Mouse (Mus musculus) layer of hippocampus, adult 8-10 months (tissue): Measurements from ENCODE around the gene Nemf. TPM values are rescaled to one million over a fixed set of nuclear protein-coding genes. Genes with fewer than 3 reads are reported as not detected.
A peak's percentile ranks its signal among the peaks of the same experiment; 100 is the strongest.
"Not testable (repeated sequence)": the region's sequence is repeated elsewhere in the genome, so short reads cannot be mapped to it uniquely, and the experiment has no call there.

Source experiments
- DNase-seq, 2 experiments: peaks; one replicate each; pipeline ENCODE4 v3.0.0; 2022; ENCODE audit warnings: low spot score in 2 of 2
- total RNA-seq, 4 experiments: library from RNA; stranded (reverse); gene quantifications; 2 replicates each; pipeline ENCODE4 v1.2.4; 2022

Gene Nemf
- 10 to 100 TPM; 47.0 to 54.0 (median 50.5) TPM for total RNA-seq

GRCm38 (mm10) chr12:69356546-69357299 lies at the start of gene Nemf:
Gene Nemf (minus strand): TSS chr12:69357165.
- peak; percentile 68 to 89 for DNase-seq

- no peak for DNase-seq
Measured at GRCm38 (mm10) chr12:69402594-69403167, 45.7 kb upstream of the Nemf start.

- DNase-seq = no peak
Measured at GRCm38 (mm10) chr12:69402100-69402499, 45.1 kb upstream of the Nemf start.

- no peak for DNase-seq
Measured at GRCm38 (mm10) chr12:69400871-69401286, 43.9 kb upstream of the Nemf start.

GRCm38 (mm10) chr12:69400367-69400766 lies 43.4 kb upstream of the Nemf start:
- no peak for DNase-seq

- DNase-seq = no peak
Measured at GRCm38 (mm10) chr12:69394456-69394855, 37.5 kb upstream of the Nemf start.

- no peak for DNase-seq
Measured at GRCm38 (mm10) chr12:69393076-69393475, 36.1 kb upstream of the Nemf start.

- DNase-seq = no peak
Measured at GRCm38 (mm10) chr12:69390000-69390698, 33.2 kb upstream of the Nemf start.

- DNase-seq = peak; percentile 14 to 46
Measured at GRCm38 (mm10) chr12:69389273-69389938, 32.4 kb upstream of the Nemf start.

- DNase-seq = no peak
Measured at GRCm38 (mm10) chr12:69388321-69388869, 31.4 kb upstream of the Nemf start.

GRCm38 (mm10) chr12:69386281-69386732 lies 29.3 kb upstream of the Nemf start:
- DNase-seq = not testable (repeated sequence)

- no peak for DNase-seq
Measured at GRCm38 (mm10) chr12:69385542-69386280, 28.7 kb upstream of the Nemf start.

GRCm38 (mm10) chr12:69384606-69385005 lies 27.6 kb upstream of the Nemf start:
- DNase-seq = no peak

GRCm38 (mm10) chr12:69382880-69383279 lies 25.9 kb upstream of the Nemf start:
- DNase-seq = no peak

- DNase-seq = no peak
Measured at GRCm38 (mm10) chr12:69378558-69379454, 21.8 kb upstream of the Nemf start.

GRCm38 (mm10) chr12:69377636-69378035 lies 20.7 kb upstream of the Nemf start:
- DNase-seq = not testable (repeated sequence)

- no peak for DNase-seq
Measured at GRCm38 (mm10) chr12:69377188-69377587, 20.2 kb upstream of the Nemf start.

GRCm38 (mm10) chr12:69376132-69376531 lies 19.2 kb upstream of the Nemf start:
- no peak for DNase-seq
